Mouse (Mus musculus) testis, adult 2 months (tissue): Measurements from ENCODE around the gene Rhbg.

ENCODE experiments used
- CTCF ChIP-seq: fragments of 200-500 bp; IDR thresholded peaks from 2 replicates; pipeline ENCODE4 v1.5.1; 2012; ENCODE audit warnings: low read depth, mild to moderate bottlenecking, inconsistent platforms, low read length, moderate library complexity; ENCODE audit not compliant: control insufficient read depth, insufficient read depth, insufficient replicate concordance
- POLR2A ChIP-seq: fragments of 200-500 bp; IDR thresholded peaks from 2 replicates; pipeline ENCODE4 v1.6.1; 2012; ENCODE audit warnings: low read depth, mild to moderate bottlenecking, inconsistent platforms, low read length, moderate library complexity; ENCODE audit not compliant: control insufficient read depth

DNA sequence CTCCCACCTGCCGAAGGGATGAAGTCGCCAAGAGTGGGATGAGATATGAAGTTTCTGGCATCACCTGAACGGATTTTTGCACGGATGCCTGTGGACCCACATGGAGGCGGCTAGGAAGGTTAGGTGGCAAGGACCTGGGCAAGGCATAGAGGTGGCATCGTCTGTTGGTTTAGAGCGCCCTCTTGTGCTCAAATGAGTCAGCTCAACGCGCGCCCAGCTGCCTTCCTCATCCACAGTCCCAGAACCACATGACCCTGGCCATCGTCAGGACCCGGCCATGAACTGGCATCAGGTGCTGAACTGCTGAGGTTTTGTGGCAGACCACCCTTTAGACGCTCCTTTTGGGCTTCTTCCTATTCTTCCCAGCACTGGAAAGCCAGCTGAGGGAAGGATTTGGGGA is 12.0 kb downstream of the Rhbg start:
- TF ChIP-seq POLR2A (no peak), CTCF (peak; percentile 88; the same call in 1 of the 2 replicates)
